Mouse (Mus musculus) lung, adult 2 months (tissue): ENCODE measurements at regions not wholly inside any gene's neighbourhood (a gene's known extent, or its start where the extent isn't known, plus 50 kb on each side); places are given as distances from the start of the nearest gene placed in this dataset.

Experiments
- DNase-seq: peaks from one replicate; pipeline ENCODE4 v3.0.0; 2022
- H3K4me1 ChIP-seq: fragments of 200-500 bp; 2 replicates; pipeline ENCODE4 v1.6.1; 2011; ENCODE audit warnings: low read length; ENCODE audit not compliant: control insufficient read depth, insufficient read depth
- H3K4me3 ChIP-seq: fragments of 200-500 bp; replicated peaks from 2 replicates; pipeline ENCODE3; 2011; ENCODE audit warnings: low read depth, mild to moderate bottlenecking, control low read depth, low read length; ENCODE audit errors: extremely low read depth
- CTCF ChIP-seq: fragments of 200-500 bp; IDR thresholded peaks from 2 replicates; pipeline ENCODE4 v1.5.1; 2011; ENCODE audit warnings: mild to moderate bottlenecking, low read length, control low read depth; ENCODE audit not compliant: insufficient read depth
- POLR2A ChIP-seq: fragments of 200-500 bp; IDR thresholded peaks from 2 replicates; pipeline ENCODE4 v1.6.1; 2011; ENCODE audit warnings: low read depth, mild to moderate bottlenecking, control low read depth, low read length, borderline replicate concordance; ENCODE audit errors: extremely low read depth
- WGBS: fragments of 180-500 bp; shearing (Covaris S2); methylation state at CpG from one replicate; pipeline ENCODE4 v1.1.7; 2018; 5-methylcytosine and 5-hydroxymethylcytosine counted together

- 33% methylated on average over 53 of the region's 54 CpGs for WGBS
- no peak for DNase-seq
- peak overlapping the region; percentile 10 for H3K4me3 ChIP-seq
- TF ChIP-seq CTCF, result no peak
- TF ChIP-seq POLR2A, result no peak
- H3K4me1 ChIP-seq, result no peaks in the 10 kb centered on the region
These were observed 64.6 kb upstream of the Frmpd3 start for GRCm38 (mm10) chrX:140277327-140277947.

GRCm38 (mm10) chrX:140277978-140278729, 63.9 kb upstream of the Frmpd3 start:
- Histone ChIP-seq H3K4me3 (no peak overlapping the region), H3K4me1 (no peaks in the 10 kb centered on the region)
- DNase-seq, result no peak
- WGBS, result 26% methylated on average over 67 of the region's 69 CpGs
- no peak for TF ChIP-seq CTCF
- TF ChIP-seq POLR2A, result no peak

- WGBS, result 37% methylated on average over 6 of the region's 6 CpGs
- no peak for DNase-seq
- TF ChIP-seq CTCF, result no peak
- TF ChIP-seq POLR2A, result no peak
These were observed 62.8 kb upstream of the Frmpd3 start for GRCm38 (mm10) chrX:140279266-140279665.

GRCm38 (mm10) chrX:140280016-140280415, 62.0 kb upstream of the Frmpd3 start:
- TF ChIP-seq POLR2A (no peak), CTCF (no peak)
- DNase-seq, result no peak
- Histone ChIP-seq H3K4me3 (no peak overlapping the region), H3K4me1 (no peaks in the 10 kb centered on the region)
- 27% methylated on average over 12 of the region's 12 CpGs for WGBS

More at GRCm38 (mm10) chrX:140279266-140279665, 62.8 kb upstream of the Frmpd3 start:
- H3K4me3 ChIP-seq, result no peak overlapping the region
- H3K4me1 ChIP-seq, result no peaks in the 10 kb centered on the region
